Mouse (Mus musculus): ENCODE results near the gene Khsrp.

- no peak for TF ChIP-seq CTCF (IDR thresholded peaks at IDR 0.05; ENCODE audit: control insufficient read depth, insufficient read depth, low read length)
- TF ChIP-seq POLR2A (IDR thresholded peaks at IDR 0.05; ENCODE audit: borderline replicate concordance, control insufficient read depth, low read depth, low read length): no peak
These were observed 31.9 kb downstream of the Khsrp start for GRCm38 (mm10) chr17:56999414-56999813.
